Mouse (Mus musculus): ENCODE data around the gene B3gnt8.

DNA sequence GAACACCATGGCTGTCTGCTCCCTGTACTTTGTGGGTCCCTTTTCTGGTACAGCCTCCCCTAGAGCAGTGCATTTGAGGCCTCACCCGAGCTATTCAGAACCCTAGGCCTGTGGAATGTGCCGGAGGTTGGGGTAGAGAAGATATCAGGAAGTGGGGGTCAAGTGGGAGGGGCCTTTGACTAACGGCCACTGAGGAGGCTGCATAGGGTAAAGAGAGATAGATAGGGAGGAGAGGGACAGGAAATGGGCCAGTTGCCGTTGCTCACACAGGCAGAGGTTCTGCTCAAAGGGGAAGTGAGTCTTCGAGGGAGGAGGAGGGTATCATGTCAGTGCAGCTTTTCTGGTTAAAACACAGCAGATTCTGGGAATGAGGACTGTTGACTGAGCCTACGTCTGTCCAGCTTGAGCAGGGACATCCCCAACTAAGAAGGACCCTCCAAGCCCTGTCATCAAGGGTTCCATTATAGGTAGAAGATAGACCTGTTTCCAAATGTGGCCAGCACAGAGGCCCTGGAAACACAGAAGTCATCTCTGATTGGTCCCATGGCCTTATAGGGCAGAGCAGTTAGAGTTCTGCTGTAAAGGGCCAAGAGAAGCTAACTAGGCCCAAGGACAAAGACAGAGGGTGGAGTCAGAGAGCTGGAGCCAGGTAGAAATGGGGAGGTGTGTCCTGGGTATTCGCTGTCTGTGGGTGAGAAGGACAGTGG lies 57.2 kb downstream of the B3gnt8 start:
- TF ChIP-seq CTCF (IDR thresholded peaks at IDR 0.05; ENCODE audit: extremely low read depth, insufficient read length, insufficient replicate concordance, low read depth, low read length) (no peak), POLR2A (IDR thresholded peaks at IDR 0.05; ENCODE audit: low read depth, low read length) (no peak)

Data from small intestine, adult 2 months (tissue).